Mouse (Mus musculus) E14TG2a.4 (cell line): ENCODE measurements around the gene Pcbd2.

Experiments used
- CTCF ChIP-seq: conservative IDR thresholded peaks from 2 replicates; pipeline ENCODE4 v1.5.1; 2014; ENCODE audit warnings: low read length
- NANOG ChIP-seq: IDR thresholded peaks from 2 replicates; pipeline ENCODE4 v1.6.1; 2014; ENCODE audit warnings: borderline replicate concordance, low read length, mixed read lengths

DNA sequence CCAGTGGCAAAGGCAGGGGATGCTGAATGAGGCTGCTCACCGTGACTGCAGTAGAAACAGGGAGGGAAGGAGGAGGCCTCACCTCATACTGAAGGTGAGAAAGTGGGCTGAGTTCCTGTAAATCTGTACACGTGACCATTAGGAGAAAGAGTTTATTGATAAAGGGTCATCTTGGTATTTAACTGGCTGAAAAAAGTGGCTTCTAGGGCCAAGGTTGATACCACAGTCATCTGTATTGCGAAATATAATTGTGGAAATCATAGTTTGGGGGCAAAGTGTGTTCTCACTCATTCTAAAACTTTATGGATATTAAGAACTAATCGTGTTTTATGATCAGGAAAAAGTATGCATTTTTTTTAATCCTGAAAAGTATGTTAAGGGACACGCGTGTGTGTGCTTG is 87.7 kb downstream of the Pcbd2 start:
- no peak for TF ChIP-seq CTCF
- TF ChIP-seq NANOG, result no peak
